Mouse (Mus musculus) testis, adult 2 months (tissue): Measurements from ENCODE around the gene Slc22a23.

Source experiments
- CTCF ChIP-seq: fragments of 200-500 bp; IDR thresholded peaks from 2 replicates; pipeline ENCODE4 v1.5.1; 2012; ENCODE audit warnings: low read depth, mild to moderate bottlenecking, inconsistent platforms, low read length, moderate library complexity; ENCODE audit not compliant: control insufficient read depth, insufficient read depth, insufficient replicate concordance
- POLR2A ChIP-seq: fragments of 200-500 bp; IDR thresholded peaks from 2 replicates; pipeline ENCODE4 v1.6.1; 2012; ENCODE audit warnings: low read depth, mild to moderate bottlenecking, inconsistent platforms, low read length, moderate library complexity; ENCODE audit not compliant: control insufficient read depth

DNA sequence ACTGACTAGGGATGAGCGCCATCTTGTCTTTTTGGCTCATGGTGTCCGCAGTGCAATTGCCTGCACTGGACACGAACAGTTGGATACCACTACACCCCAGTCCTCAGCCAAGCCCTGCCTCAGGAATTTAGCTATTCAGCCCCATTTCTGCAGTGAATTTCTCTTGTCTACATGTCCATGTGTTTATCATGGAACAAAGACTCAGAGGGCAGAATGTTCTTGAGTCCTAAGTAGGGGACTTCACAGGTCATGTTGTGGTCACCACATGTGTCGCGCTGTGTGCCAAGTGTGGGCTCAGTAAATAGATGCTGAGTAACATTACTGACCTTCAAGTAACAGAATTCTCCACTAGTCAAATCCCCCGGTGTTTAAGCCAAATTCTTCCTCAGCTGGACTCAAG, 109.9 kb downstream of the Slc22a23 start:
- TF ChIP-seq POLR2A (no peak), CTCF (no peak)
